Mouse (Mus musculus) neural tube, embryonic 14.5 days (tissue): ENCODE results near the gene Hif3a. TPM values are rescaled to one million over a fixed set of nuclear protein-coding genes. Genes with fewer than 3 reads are reported as not detected.

Source experiments
- ATAC-seq: fragments of 200-750 bp; cut with Nextera tagmentation; 2 replicates; pipeline ENCODE4 v1.8.0; 2017; ENCODE audit warnings: low read depth, mild to moderate bottlenecking, moderate TSS enrichment, moderate library complexity
- H3K27ac ChIP-seq: fragments of 300-500 bp; sonication (generic); 2 replicates; pipeline ENCODE4 v1.5.1; 2014; ENCODE audit warnings: low read depth, mild to moderate bottlenecking, control low read depth, low read length, moderate library complexity, mixed read lengths
- H3K27me3 ChIP-seq: fragments of 300-500 bp; sonication (generic); 2 replicates; pipeline ENCODE4 v1.6.1; 2014; ENCODE audit warnings: low read length; ENCODE audit not compliant: control insufficient read depth, insufficient read depth
- H3K36me3 ChIP-seq: fragments of 300-500 bp; sonication (generic); 2 replicates; pipeline ENCODE4 v1.6.1; 2014; ENCODE audit warnings: low read length, mixed read lengths; ENCODE audit not compliant: control insufficient read depth, insufficient read depth
- H3K4me1 ChIP-seq: fragments of 300-500 bp; sonication (generic); 2 replicates; pipeline ENCODE4 v1.6.1; 2014; ENCODE audit warnings: low read length; ENCODE audit not compliant: control insufficient read depth, insufficient read depth
- H3K4me2 ChIP-seq: fragments of 300-500 bp; sonication (generic); 2 replicates; pipeline ENCODE4 v1.6.1; 2014; ENCODE audit warnings: mild to moderate bottlenecking, low read depth, low read length, control low read depth
- H3K4me3 ChIP-seq: fragments of 300-500 bp; sonication (generic); 2 replicates; pipeline ENCODE4 v1.5.1; 2014; ENCODE audit warnings: low read depth, low read length, control low read depth, mixed read lengths
- H3K9ac ChIP-seq: fragments of 300-500 bp; sonication (generic); replicated peaks from 2 replicates; pipeline ENCODE4 v1.6.1; 2014; ENCODE audit warnings: low read depth, mild to moderate bottlenecking, control low read depth, low read length, mixed read lengths
- H3K9me3 ChIP-seq: fragments of 300-500 bp; sonication (generic); 2 replicates; pipeline ENCODE4 v1.6.1; 2016; ENCODE audit warnings: low read length; ENCODE audit not compliant: control insufficient read depth
- WGBS: fragments of 180-500 bp; shearing (Covaris S2); extraction: QIAGEN DNeasy Blood & Tissue Kit; methylation state at CpG from one replicate; pipeline ENCODE4 v1.1.7; 2014; 5-methylcytosine and 5-hydroxymethylcytosine counted together
- polyA plus RNA-seq: library from polyadenylated mRNA; unstranded; fragments of >200 nt; fragmentation: Nextera tagmentation; extraction: Ambion mirVana; gene quantifications from 2 replicates; pipeline ENCODE4 v1.2.1, GENCODE M21; 2014

Hif3a gene
- polyA plus RNA-seq, 1 experiment from 2014 or later = 2.7 TPM

DNA sequence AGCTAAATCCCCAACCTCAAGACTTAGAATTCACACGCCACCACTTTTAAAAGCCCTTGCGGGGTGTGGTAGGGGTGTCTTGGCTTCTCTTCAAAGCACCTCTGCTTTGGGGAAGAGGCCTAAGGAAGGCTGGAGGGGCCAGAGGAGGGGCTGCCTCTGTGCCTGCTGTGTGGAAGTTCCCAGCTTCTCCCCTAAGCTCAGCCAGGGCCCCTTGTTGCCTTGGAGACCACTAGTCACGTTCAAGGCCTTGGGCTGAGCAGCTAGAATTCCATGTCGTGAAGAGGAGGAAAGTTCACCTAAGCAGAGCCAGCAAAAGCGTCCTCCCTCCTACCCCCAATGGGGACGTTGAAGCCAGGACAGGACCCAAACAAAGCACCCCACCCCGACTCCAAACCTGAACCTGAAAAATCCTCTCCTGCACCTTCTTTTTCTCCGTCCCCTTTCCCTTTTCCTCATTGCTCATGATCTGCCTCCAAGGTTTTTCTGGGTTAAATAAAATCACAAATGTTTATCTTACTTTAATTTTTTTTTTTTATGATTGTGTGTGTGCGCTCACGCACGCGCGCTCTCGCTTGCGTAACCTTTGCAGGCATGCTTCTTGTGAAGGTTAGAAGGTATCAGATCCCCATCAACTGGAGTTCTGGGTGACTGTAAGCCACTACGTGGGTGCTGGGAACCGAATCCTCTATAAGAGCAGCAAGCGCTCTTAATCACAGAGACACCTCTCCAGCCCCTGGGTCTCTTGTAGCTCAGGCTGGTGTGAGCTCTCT, 70.4 kb downstream of the Hif3a start:
- H3K4me3 ChIP-seq = no peak overlapping the region
- no peaks in the 10 kb centered on the region for H3K27me3 ChIP-seq
- no peak overlapping the region for H3K4me2 ChIP-seq
- 59% methylated on average over 18 of the region's 18 CpGs for WGBS
- peak; percentile 50; the same call in 1 of the 2 replicates for ATAC-seq
- no peaks in the 10 kb centered on the region for H3K9me3 ChIP-seq
- no peak overlapping the region for H3K9ac ChIP-seq
- peaks cover 14% of the 10 kb centered on the region for H3K4me1 ChIP-seq
- peak overlapping the region; percentile 1; the same call in 1 of the 2 replicates for H3K27ac ChIP-seq
- H3K36me3 ChIP-seq = no peaks in the 10 kb centered on the region

DNA sequence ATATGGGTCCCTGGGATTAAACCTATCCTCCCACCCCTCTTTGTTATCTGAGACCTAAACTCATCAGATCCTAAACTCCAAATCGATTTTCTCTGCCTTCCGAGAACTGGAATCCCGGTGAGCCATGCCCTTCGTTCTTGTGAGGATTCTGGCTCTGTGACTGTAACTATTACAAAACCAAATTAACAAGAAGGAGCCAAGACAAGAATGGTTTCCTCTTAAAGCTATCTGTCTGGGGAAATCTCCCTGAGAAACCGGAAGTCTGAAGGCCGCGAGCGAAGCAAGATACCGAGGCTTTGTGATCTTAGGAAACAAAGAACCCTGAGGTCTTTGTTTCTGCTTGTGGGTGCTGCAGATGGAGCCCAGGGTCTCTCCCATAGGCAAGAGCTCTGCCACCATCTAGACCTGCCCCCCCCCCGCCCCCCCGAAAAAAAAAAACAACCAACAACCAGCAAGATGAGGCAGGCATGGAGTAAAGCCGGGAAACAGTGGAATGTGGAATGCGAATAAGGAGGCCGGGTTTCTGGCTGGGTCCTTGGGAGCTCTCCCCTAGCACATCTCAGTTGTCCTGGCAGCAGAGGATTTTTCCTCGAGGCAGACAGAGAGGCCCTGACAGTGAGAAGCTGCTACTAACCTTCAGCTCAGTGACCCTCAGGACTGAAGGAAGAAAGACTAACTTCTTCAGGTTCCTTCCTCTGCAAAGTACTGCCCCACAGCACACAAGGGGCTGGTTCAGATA, 72.1 kb downstream of the Hif3a start:
- no peaks in the 10 kb centered on the region for H3K36me3 ChIP-seq
- H3K9me3 ChIP-seq = no peaks in the 10 kb centered on the region
- no peaks in the 10 kb centered on the region for H3K27me3 ChIP-seq
- no peak overlapping the region for H3K4me3 ChIP-seq
- H3K27ac ChIP-seq = no peak overlapping the region
- no peak overlapping the region for H3K4me2 ChIP-seq
- H3K4me1 ChIP-seq = peaks cover 19% of the 10 kb centered on the region
- no peak for ATAC-seq
- H3K9ac ChIP-seq = no peak overlapping the region
- 37% methylated on average over 15 of the region's 15 CpGs for WGBS

DNA sequence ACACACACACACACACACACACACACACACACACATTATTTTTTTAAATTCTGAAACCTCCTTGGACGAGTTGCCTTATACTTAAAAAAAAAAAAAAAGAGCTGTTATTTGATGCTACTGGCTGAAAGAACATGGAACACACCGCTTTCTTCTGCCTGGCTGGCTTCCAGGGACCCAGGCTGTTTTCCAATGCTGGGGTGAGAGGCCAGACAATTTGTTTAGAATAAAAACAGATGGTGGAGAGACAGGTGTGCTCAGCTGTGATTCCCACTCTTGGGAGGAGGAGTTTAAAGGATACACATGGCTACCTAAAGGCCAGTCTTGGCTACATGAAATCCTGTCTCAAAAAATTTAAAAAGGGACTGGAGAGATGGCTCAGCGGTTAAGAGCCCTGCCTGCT, 73.8 kb downstream of the Hif3a start:
- Histone ChIP-seq H3K4me1 (peaks cover 22% of the 10 kb centered on the region), H3K9me3 (no peaks in the 10 kb centered on the region), H3K4me3 (no peak overlapping the region), H3K9ac (no peak overlapping the region), H3K4me2 (no peak overlapping the region), H3K27me3 (no peaks in the 10 kb centered on the region), H3K27ac (peak overlapping the region; percentile 79), H3K36me3 (no peaks in the 10 kb centered on the region)
- no peak for ATAC-seq
- 29% methylated on average over 3 of the region's 3 CpGs for WGBS

DNA sequence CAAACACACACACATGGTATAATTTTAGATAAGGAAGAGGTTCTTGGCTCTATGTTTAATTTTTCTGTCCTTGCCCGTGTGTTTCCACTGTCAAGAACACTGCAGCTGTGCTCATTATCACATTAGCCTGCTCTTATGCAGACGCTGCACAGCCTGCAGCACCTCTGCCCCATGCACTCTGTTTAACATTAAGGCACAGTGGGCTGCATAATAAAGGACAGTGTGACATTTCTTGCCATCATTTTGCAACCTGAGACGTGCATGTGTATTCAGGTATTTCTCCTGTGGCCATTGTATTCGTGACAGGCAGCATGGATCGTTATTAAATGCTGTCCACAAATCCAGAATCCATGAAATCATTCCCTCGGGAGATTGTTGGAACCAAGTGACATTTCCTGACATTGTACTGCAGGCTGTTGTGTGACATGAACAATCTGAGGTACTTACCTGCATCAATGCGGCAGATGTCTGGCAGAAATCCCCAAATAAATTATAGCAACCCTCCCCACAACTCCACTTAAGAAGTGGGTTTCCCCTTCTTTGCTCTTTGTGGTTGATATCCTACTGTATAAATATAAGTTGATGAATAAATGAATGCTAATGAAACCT, 74.6 kb downstream of the Hif3a start:
- Histone ChIP-seq H3K4me3 (no peak overlapping the region), H3K4me2 (peak overlapping the region; percentile 24; the same call in 1 of the 2 replicates), H3K36me3 (no peaks in the 10 kb centered on the region), H3K27ac (peak overlapping the region; percentile 79), H3K9ac (no peak overlapping the region), H3K9me3 (no peaks in the 10 kb centered on the region), H3K27me3 (no peaks in the 10 kb centered on the region), H3K4me1 (peaks cover 29% of the 10 kb centered on the region)
- ATAC-seq = no peak
- 23% methylated on average over 7 of the region's 7 CpGs for WGBS

DNA sequence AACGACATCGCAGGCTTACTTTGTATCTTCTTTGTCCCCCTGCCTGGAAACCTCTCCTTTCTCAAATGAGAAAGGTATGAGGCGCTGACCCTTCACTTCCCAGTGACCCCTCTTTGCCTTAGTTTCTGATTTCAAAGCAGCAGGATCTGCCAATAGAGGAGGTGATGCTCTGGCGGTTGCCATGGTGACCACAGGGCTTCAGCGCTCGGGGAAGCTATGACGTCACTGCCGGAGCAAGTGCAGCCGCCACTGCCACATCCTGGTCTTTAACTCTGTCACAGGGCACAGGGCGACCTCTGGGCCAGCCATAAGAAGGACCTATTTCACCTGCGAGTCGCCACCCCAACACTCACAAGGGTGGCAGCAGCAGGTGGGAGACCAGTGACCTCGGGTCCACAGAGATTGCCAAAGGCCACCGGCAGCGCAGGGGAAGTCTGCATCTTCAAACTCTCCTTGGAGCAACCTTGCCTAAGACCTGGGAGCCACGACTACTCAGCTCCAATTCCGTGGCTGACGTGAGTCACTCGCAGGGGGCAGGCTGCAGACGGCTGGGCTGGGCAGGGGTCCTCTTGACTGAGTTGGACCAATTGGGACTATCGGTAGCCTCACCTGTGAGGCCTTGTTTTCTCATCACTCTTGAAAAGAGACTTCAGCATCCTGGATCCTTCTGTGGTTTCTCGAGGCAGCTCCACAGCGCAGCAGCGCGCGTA, 79.2 kb downstream of the Hif3a start, which contains the start of gene Gm42372:
Gm42372 (plus strand) TSS at position 228 of the 710 bp plus-strand sequence.
- peak within 1 kb of the TSS; percentile 61 for H3K9ac ChIP-seq
- H3K36me3 ChIP-seq = no peaks in the 10 kb centered on the region
- peak; percentile 78 for ATAC-seq
- H3K4me1 ChIP-seq = peaks cover 31% of the 10 kb centered on the region
- 19% methylated on average over 26 of the region's 26 CpGs for WGBS
- H3K9me3 ChIP-seq = no peaks in the 10 kb centered on the region
- no peaks in the 10 kb centered on the region for H3K27me3 ChIP-seq
- H3K4me2 ChIP-seq = peak within 1 kb of the TSS; percentile 85
- H3K4me3 ChIP-seq = peak within 1 kb of the TSS; percentile 45
- H3K27ac ChIP-seq = peak within 1 kb of the TSS; percentile 67

Other genes starting within 250 kb of the Hif3a start
- gene Strn4, start 246.5 kb downstream of the Hif3a start, polyA plus RNA-seq = 191 and 199 TPM in 2 replicates
- gene Fkrp, start 245.7 kb downstream of the Hif3a start, polyA plus RNA-seq = 44.5 and 51.5 TPM in 2 replicates
- 4.5 and 7.4 TPM in 2 replicates for gene Prkd2, start 219.5 kb downstream of the Hif3a start, polyA plus RNA-seq
- gene Dact3, start 187.1 kb downstream of the Hif3a start, polyA plus RNA-seq = 5.8 and 6.1 TPM in 2 replicates
- 0.39 and 9.8 TPM in 2 replicates for gene Gng8, start 170.6 kb downstream of the Hif3a start, polyA plus RNA-seq
- gene Ptgir, start 155.9 kb downstream of the Hif3a start, polyA plus RNA-seq = 1.2 TPM in 1 of 2 replicates, not detected in the other
- gene Calm3, start 138.3 kb downstream of the Hif3a start, polyA plus RNA-seq = 412 and 503 TPM in 2 replicates
- gene Pnmal2, start 117.7 kb downstream of the Hif3a start, polyA plus RNA-seq = 68.1 and 92.1 TPM in 2 replicates
- 60.1 and 60.7 TPM in 2 replicates for gene Pnmal1, start 102.7 kb downstream of the Hif3a start, polyA plus RNA-seq
- gene Gm42372, start 79.3 kb downstream of the Hif3a start, polyA plus RNA-seq = 7.4 and 10.1 TPM in 2 replicates
- 2.3 and 5.6 TPM in 2 replicates for gene Ccdc8, start 69.7 kb downstream of the Hif3a start, polyA plus RNA-seq
- 121 TPM in 2 replicates for gene Ppp5c, start 34.5 kb downstream of the Hif3a start, polyA plus RNA-seq
- gene Psg16, start 11.6 kb upstream of the Hif3a start, polyA plus RNA-seq = 3.7 and 4.0 TPM in 2 replicates
- gene Ceacam3, start 87.9 kb upstream of the Hif3a start, polyA plus RNA-seq = not detected in 2 replicates
- not detected in 2 replicates for gene Psg29, start 141.1 kb upstream of the Hif3a start, polyA plus RNA-seq